Mouse (Mus musculus): Measurements from ENCODE around the gene Pi4k2a. TPM values are rescaled to one million over a fixed set of nuclear protein-coding genes. Genes with fewer than 3 reads are reported as not detected.

Gene Pi4k2a
- total RNA-seq, 1 experiment from 2014 or later, result 8.3 TPM

DNA sequence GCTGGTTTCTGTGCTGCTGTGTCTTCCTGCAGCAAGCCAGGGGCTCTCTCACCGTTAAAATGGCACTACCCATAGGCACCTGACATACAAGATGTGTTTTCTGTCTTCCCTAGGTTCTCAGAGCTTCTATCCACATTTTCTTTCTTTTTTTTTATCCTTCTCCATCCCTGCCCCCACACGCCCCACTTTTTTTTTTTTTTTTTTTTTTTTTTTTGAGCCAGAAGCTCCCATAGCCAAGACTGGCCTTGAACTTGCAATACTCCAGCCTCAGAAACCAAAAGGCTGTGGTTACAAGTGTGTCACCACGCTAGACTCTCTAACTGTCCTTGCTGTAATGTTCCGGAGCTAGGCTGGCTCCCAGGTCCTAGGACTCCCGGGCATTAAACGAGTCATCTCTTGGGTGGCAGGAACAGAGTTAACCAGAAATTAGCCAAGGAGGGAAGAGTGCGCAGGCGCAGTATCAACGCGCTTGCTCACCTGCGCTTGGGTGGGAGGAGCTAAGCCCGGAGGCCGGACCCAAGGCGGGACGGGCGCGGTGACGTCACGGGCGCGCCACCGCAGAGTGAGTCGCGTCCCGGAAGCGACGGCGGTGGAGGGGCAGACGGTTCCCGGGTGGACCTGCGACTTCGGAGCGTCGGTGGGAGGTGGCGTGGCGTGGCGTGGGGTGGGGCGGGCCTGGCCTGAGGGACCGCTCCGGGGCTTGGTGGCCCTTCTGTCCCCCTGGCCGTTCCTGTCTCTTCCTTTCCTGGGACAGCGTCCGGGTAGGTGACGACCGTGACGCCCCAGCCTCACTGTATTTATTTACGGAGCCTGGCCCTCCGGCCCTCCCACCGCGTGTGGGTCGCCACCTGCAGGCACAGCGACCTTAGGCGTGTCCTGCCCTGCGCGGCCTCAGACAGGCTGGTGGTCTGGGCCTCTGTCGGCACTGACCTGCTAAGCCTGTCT lies 80.0 kb downstream of the Pi4k2a start:
- ATAC-seq (replicated peaks in 1 of 2; ENCODE audit: insufficient read depth in 1 of 2, low FRiP score in 2 of 2, low TSS enrichment in 1 of 2, low read depth in 1 of 2, poor library complexity in 2 of 2, severe bottlenecking in 2 of 2), result peak; percentile 91 to 93

Other genes starting within 250 kb of the Pi4k2a start
- gene Frat2, start 242.3 kb upstream of the Pi4k2a start, total RNA-seq (2017), result 28.0 and 33.7 TPM in 2 replicates
- 12.2 and 18.9 TPM in 2 replicates for gene Rrp12, start 194.3 kb upstream of the Pi4k2a start, total RNA-seq (2017)
- gene Pgam1, start 178.5 kb upstream of the Pi4k2a start, total RNA-seq (2017), result 112 and 157 TPM in 2 replicates
- 50.7 and 52.2 TPM in 2 replicates for gene Exosc1, start 157.0 kb upstream of the Pi4k2a start, total RNA-seq (2017)
- gene Zdhhc16, start 157.0 kb upstream of the Pi4k2a start, total RNA-seq (2017), result 22.3 and 26.4 TPM in 2 replicates
- 23.1 and 24.8 TPM in 2 replicates for gene Mms19, start 109.3 kb upstream of the Pi4k2a start, total RNA-seq (2017)
- gene Ubtd1, start 108.7 kb upstream of the Pi4k2a start, total RNA-seq (2017), result 3.3 and 14.9 TPM in 2 replicates
- not detected in 2 replicates for gene Ankrd2, start 54.5 kb upstream of the Pi4k2a start, total RNA-seq (2017)
- 0.94 TPM in 1 of 2 replicates, not detected in the other for gene Hoga1, start 44.9 kb upstream of the Pi4k2a start, total RNA-seq (2017)
- gene 4933411K16Rik, start 38.2 kb upstream of the Pi4k2a start, total RNA-seq (2017), result not detected in 2 replicates
- 1.1 and 2.8 TPM in 2 replicates for gene Morn4, start 4.1 kb upstream of the Pi4k2a start, total RNA-seq (2017)
- gene Avpi1, start 38.6 kb downstream of the Pi4k2a start, total RNA-seq (2017), result 5.3 and 5.4 TPM in 2 replicates
- gene Marveld1, start 56.9 kb downstream of the Pi4k2a start, total RNA-seq (2017), result 16.1 and 22.8 TPM in 2 replicates
- gene Zfyve27, start 73.5 kb downstream of the Pi4k2a start, total RNA-seq (2017), result 20.0 and 37.1 TPM in 2 replicates
- 0.20 TPM in 1 of 2 replicates, not detected in the other for gene Sfrp5, start 111.8 kb downstream of the Pi4k2a start, total RNA-seq (2017)
- not detected in 2 replicates for gene Golga7b, start 157.1 kb downstream of the Pi4k2a start, total RNA-seq (2017)